Mouse (Mus musculus) ES-Bruce4 (cell line): ENCODE measurements at regions not wholly inside any gene's neighbourhood (a gene's known extent, or its start where the extent isn't known, plus 50 kb on each side); places are given as distances from the start of the nearest gene placed in this dataset.

Source experiments
- CTCF ChIP-seq: IDR thresholded peaks from one replicate; pipeline ENCODE4 v1.8.1; 2011; ENCODE audit warnings: low read depth, low read length
- EP300 ChIP-seq: IDR thresholded peaks from 2 replicates; pipeline ENCODE4 v1.6.1; 2011; ENCODE audit warnings: low read depth, low read length; ENCODE audit not compliant: insufficient read depth
- POLR2A ChIP-seq: IDR thresholded peaks from one replicate; pipeline ENCODE4 v1.8.1; 2011; ENCODE audit warnings: low read length; ENCODE audit not compliant: insufficient read depth

GRCm38 (mm10) chr7:75394866-75395580 lies 60.3 kb upstream of the Akap13 start:
- TF ChIP-seq CTCF (no peak), POLR2A (no peak), EP300 (no peak)
